Mouse (Mus musculus): Measurements from ENCODE around the gene Rnaset2b.
"Not testable (repeated sequence)": the region's sequence is repeated elsewhere in the genome, so short reads cannot be mapped to it uniquely, and the experiment has no call there.

Gene Rnaset2b

GRCm38 (mm10) chr17:6970334-6970733 is at the start of gene Rnaset2b:
Gene Rnaset2b (plus strand): TSS chr17:6970634.
- not testable (repeated sequence) for DNase-seq

- DNase-seq = not testable (repeated sequence)
These were observed 38.8 kb upstream of the Rnaset2b start for GRCm38 (mm10) chr17:6931625-6932024.

GRCm38 (mm10) chr17:6942560-6942959 is 27.9 kb upstream of the Rnaset2b start:
- DNase-seq = not testable (repeated sequence)

- DNase-seq = not testable (repeated sequence)
These were observed 22.8 kb upstream of the Rnaset2b start for GRCm38 (mm10) chr17:6947637-6947983.

- DNase-seq = peak; percentile 92
These were observed 22.3 kb upstream of the Rnaset2b start, which contains the start of gene Rsph3b for GRCm38 (mm10) chr17:6947984-6948768. Gene Rsph3b (minus strand): TSS chr17:6948682.

- DNase-seq = not testable (repeated sequence)
These were observed 21.6 kb upstream of the Rnaset2b start for GRCm38 (mm10) chr17:6948769-6949228.

GRCm38 (mm10) chr17:6958881-6959280 is 11.6 kb upstream of the Rnaset2b start:
- DNase-seq = not testable (repeated sequence)

- not testable (repeated sequence) for DNase-seq
These were observed 10.7 kb upstream of the Rnaset2b start for GRCm38 (mm10) chr17:6959543-6960259.

- DNase-seq = not testable (repeated sequence)
These were observed 10.1 kb upstream of the Rnaset2b start for GRCm38 (mm10) chr17:6960349-6960748.

GRCm38 (mm10) chr17:6960776-6961175 is 9.7 kb upstream of the Rnaset2b start, which contains the start of gene Tagap1:
Gene Tagap1 (minus strand): TSS chr17:6961156.
- DNase-seq = peak; percentile 41

GRCm38 (mm10) chr17:6961181-6962000 is 9.0 kb upstream of the Rnaset2b start:
- DNase-seq = peak; percentile 30

- DNase-seq = not testable (repeated sequence)
These were observed 8.1 kb upstream of the Rnaset2b start for GRCm38 (mm10) chr17:6962339-6962738.

GRCm38 (mm10) chr17:6962936-6963335 is 7.5 kb upstream of the Rnaset2b start:
- DNase-seq = not testable (repeated sequence)

GRCm38 (mm10) chr17:6965364-6965763 is 5.1 kb upstream of the Rnaset2b start:
- peak; percentile 46 for DNase-seq

GRCm38 (mm10) chr17:6967673-6968072 is 2.8 kb upstream of the Rnaset2b start:
- DNase-seq = not testable (repeated sequence)

GRCm38 (mm10) chr17:6971238-6971637 is 804 bp downstream of the Rnaset2b start:
- DNase-seq = not testable (repeated sequence)

- not testable (repeated sequence) for DNase-seq
These were observed 2.5 kb downstream of the Rnaset2b start for GRCm38 (mm10) chr17:6972836-6973396.

- DNase-seq = not testable (repeated sequence)
These were observed 4.6 kb downstream of the Rnaset2b start for GRCm38 (mm10) chr17:6974985-6975384.

GRCm38 (mm10) chr17:6978287-6979248 is 8.1 kb downstream of the Rnaset2b start, which contains the start of gene Gm49721:
Gene Gm49721 (plus strand): TSS chr17:6978904.
- DNase-seq = peak; percentile 57

GRCm38 (mm10) chr17:6979380-6979779 is 8.9 kb downstream of the Rnaset2b start:
- not testable (repeated sequence) for DNase-seq

- not testable (repeated sequence) for DNase-seq
These were observed 9.7 kb downstream of the Rnaset2b start for GRCm38 (mm10) chr17:6980144-6980543.
